Mouse (Mus musculus) embryonic facial prominence, embryonic 15.5 days (tissue): ENCODE data around the gene Mat1a. TPM values are rescaled to one million over a fixed set of nuclear protein-coding genes. Genes with fewer than 3 reads are reported as not detected.
A peak's percentile ranks its signal among the peaks of the same experiment; 100 is the strongest.

ENCODE experiments used
- ATAC-seq: fragments of 200-750 bp; cut with Nextera tagmentation; 2 replicates; pipeline ENCODE4 v1.8.0; 2017; ENCODE audit warnings: low read depth, moderate TSS enrichment; ENCODE audit not compliant: insufficient number of reproducible peaks, low FRiP score, low TSS enrichment
- H3K27ac ChIP-seq: fragments of 300-500 bp; sonication (generic); replicated peaks from 2 replicates; pipeline ENCODE4 v1.5.1; 2015; ENCODE audit warnings: mild to moderate bottlenecking, inconsistent platforms
- H3K27me3 ChIP-seq: fragments of 300-500 bp; sonication (generic); 2 replicates; pipeline ENCODE4 v1.6.1; 2015; ENCODE audit warnings: inconsistent platforms
- H3K36me3 ChIP-seq: fragments of 300-500 bp; sonication (generic); 2 replicates; pipeline ENCODE4 v1.6.1; 2015; ENCODE audit warnings: mild to moderate bottlenecking, inconsistent platforms
- H3K4me1 ChIP-seq: fragments of 300-500 bp; sonication (generic); 2 replicates; pipeline ENCODE4 v1.6.1; 2015; ENCODE audit warnings: inconsistent platforms
- H3K4me2 ChIP-seq: fragments of 300-500 bp; sonication (generic); replicated peaks from 2 replicates; pipeline ENCODE4 v1.6.1; 2015; ENCODE audit warnings: mild to moderate bottlenecking, inconsistent platforms
- H3K4me3 ChIP-seq: fragments of 300-500 bp; sonication (generic); replicated peaks from 2 replicates; pipeline ENCODE4 v1.5.1; 2015; ENCODE audit warnings: mild to moderate bottlenecking, inconsistent platforms
- H3K9ac ChIP-seq: fragments of 300-500 bp; sonication (generic); 2 replicates; pipeline ENCODE4 v1.6.1; 2015; ENCODE audit warnings: inconsistent platforms
- H3K9me3 ChIP-seq: fragments of 300-500 bp; sonication (generic); replicated peaks from 2 replicates; pipeline ENCODE4 v1.6.1; 2016; ENCODE audit warnings: inconsistent platforms
- WGBS: fragments of 180-500 bp; shearing (Covaris S2); methylation state at CpG from one replicate; pipeline ENCODE4 v1.1.7; 2015; 5-methylcytosine and 5-hydroxymethylcytosine counted together
- polyA plus RNA-seq: library from polyadenylated mRNA; unstranded; fragments of >200 nt; fragmentation: Nextera tagmentation; extraction: Ambion mirVana; gene quantifications from 2 replicates; pipeline ENCODE4 v1.2.1, GENCODE M21; 2015

Mat1a gene
- polyA plus RNA-seq, result not detected in 2 replicates

DNA sequence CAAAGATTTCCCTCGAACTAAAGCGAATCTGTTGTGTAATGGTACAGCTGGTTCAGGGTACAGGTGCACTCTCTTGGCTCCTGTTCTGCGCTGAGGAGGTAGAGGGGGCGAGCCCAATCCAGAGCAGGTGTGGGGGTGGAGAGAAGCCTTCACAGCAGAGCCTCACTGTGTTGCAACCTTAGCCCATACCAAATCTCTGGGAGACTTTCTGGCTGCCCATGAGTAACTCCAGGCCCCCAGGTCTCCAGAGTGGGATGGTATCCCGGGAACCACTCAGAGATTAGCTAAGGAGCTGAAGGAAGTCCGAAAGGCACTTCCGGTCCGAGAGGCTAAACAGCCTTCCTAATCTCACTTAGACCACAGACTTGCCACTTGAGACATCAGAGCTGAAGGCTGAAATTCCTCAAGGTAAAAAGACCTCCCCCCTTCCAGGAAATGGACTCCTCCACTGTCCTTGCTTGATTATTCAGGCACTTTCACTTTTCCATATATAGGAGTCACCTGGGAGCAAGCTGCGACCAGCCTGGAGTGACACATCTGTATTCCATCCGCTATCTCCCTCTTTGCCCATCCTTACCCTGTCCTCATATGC is at the start of gene Mat1a:
Mat1a (plus strand) TSS at position 183 of the 592 bp plus-strand sequence.
- Histone ChIP-seq H3K4me3 (no peak within 1 kb of the TSS), H3K9ac (no peak within 1 kb of the TSS)

DNA sequence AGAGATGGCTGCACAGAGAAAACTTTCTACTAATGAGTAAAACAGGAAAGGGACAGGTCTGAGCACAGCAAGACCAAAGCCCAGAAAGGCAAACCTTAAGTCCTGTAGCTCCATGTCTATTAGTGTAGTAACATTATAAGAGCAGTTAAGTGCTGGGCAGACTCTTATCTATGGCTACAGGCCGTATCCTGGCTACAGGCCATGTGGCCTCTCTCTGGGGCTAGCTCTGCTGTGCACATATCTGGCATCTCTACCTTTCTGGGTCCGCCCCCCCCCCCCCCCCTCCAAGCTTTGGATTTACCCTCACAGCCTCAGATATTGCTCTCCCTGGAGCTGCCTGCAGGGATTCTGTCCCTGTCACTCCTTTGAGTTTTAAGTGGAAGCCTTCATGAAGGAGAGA is 39.7 kb upstream of the Mat1a start:
- ATAC-seq, result no peak
- Histone ChIP-seq H3K9me3 (no peaks in the 10 kb centered on the region), H3K4me3 (no peak overlapping the region), H3K9ac (no peak overlapping the region), H3K27ac (no peak overlapping the region), H3K36me3 (no peaks in the 10 kb centered on the region), H3K4me2 (no peak overlapping the region), H3K27me3 (no peaks in the 10 kb centered on the region), H3K4me1 (no peaks in the 10 kb centered on the region)
- 57% methylated on average over 2 of the region's 2 CpGs for WGBS

More for the DNA sequence above, at the start of gene Mat1a:
- ATAC-seq, result no peak
- Histone ChIP-seq H3K36me3 (no peaks in the 10 kb centered on the region), H3K27me3 (no peaks in the 10 kb centered on the region), H3K27ac (no peak within 1 kb of the TSS), H3K4me1 (no peaks in the 10 kb centered on the region), H3K4me2 (no peak within 1 kb of the TSS), H3K9me3 (no peaks in the 10 kb centered on the region)
- 71% methylated on average over 10 of the region's 10 CpGs for WGBS

DNA sequence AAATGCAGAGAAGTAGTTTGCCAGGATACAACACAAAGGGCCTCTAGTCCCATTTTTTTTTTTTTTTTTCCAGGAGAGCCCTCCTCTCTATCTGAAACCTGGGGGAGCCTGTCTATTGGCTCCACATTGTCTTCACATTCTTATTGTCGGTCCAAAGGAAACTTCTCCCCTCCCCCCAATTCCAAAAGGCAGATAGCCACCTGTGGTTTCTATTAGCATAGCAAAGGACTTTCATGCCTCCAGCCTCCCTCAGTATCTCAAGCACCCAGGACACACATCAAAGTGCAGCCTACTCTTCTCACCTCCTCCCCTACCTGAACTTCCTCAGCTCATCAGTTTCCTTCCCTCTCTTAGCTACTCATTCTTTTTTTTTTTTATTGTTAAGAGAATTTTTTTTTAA is 38.4 kb upstream of the Mat1a start:
- Histone ChIP-seq H3K4me1 (no peaks in the 10 kb centered on the region), H3K9me3 (no peaks in the 10 kb centered on the region), H3K36me3 (no peaks in the 10 kb centered on the region), H3K27ac (no peak overlapping the region), H3K9ac (no peak overlapping the region), H3K4me2 (no peak overlapping the region), H3K4me3 (no peak overlapping the region), H3K27me3 (no peaks in the 10 kb centered on the region)
- no peak for ATAC-seq
- WGBS, result 10% methylated on average over 1 of the region's 1 CpGs

DNA sequence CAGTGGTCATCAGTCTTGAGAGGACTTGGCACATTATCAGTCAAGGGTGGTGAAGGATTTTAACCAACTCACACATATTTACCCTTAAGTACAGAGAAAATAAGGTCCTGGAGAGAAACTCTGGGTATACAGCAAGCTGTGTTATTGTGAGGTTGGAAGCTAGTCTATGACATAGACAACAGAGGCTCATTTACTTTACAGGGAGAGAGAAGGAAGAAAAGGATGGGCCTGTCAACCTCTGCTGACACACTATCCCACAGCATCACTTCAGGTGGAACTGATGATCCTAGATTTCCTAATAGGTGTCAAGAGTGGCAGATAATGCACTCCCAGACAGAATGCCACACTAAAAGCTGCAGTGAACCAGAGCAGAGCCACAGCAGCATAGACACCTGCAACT is 35.7 kb upstream of the Mat1a start, which contains the start of gene Dydc2:
Dydc2 (minus strand) TSS at position 101 of the 400 bp plus-strand sequence.
- Histone ChIP-seq H3K27ac (no peak within 1 kb of the TSS), H3K4me2 (no peak within 1 kb of the TSS), H3K9ac (no peak within 1 kb of the TSS), H3K27me3 (no peaks in the 10 kb centered on the region), H3K4me3 (no peak within 1 kb of the TSS), H3K36me3 (no peaks in the 10 kb centered on the region), H3K9me3 (no peaks in the 10 kb centered on the region), H3K4me1 (peaks cover 10% of the 10 kb centered on the region; the same call in 1 of the 2 replicates)
- ATAC-seq, result no peak

DNA sequence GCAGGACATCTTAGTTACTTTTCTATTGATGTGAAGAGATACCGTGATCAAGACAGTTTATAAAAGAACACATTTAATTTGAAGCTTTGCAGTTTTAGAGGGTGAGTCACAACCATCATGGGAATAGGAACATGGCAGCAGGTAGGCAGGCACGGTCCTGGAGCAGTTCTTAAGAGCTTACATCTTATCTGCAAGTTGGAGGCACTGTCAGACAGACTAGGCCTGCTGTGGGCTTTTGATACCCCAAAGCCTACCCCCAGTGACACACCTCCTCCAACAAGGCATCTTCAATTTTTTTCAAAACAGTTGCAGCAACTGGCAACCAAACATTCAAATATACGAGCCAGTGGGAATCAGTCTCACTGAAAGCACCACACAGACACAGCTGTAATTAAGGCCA is 34.5 kb upstream of the Mat1a start:
- H3K9me3 ChIP-seq, result no peaks in the 10 kb centered on the region
- WGBS, result 64% methylated on average over 3 of the region's 3 CpGs
- ATAC-seq, result no peak

DNA sequence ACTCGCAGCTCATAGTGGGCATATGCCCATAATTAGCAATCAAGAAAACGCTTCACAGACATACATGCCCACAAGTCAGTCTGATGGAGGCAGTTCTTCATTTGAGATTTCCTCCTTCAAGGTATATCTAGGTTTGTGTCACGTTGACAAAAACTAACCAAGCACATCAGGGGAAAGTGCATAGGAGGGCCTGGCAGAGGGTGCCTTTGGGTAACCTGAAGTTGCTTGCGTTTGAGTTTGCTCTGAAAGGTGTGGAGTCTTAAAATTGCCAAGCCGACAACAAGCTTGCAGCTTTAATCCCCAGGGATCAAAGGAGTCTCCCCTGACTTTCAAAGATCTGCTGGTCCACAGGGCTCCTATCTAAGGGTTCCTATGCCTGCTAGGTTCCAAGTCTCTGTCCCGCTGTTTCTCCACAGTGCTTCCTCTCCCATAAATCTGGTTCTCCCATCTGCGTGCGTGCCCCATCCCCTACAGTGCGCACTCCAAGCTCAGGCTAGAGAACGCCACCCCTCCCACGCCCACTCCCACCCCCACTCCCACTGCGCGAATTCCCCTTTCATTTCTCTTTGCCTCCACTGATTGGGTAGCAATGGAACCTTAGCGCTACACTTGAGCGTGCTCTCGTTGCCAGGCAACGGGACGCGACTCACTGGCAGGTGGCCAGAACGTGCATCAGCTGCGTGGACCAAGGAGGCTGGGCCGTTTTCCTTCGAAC is 32.4 kb upstream of the Mat1a start, which contains the start of gene Dydc1:
Dydc1 (plus strand) TSS at position 683 of the 715 bp plus-strand sequence.
- no peaks in the 10 kb centered on the region for H3K36me3 ChIP-seq
- H3K9ac ChIP-seq, result no peak within 1 kb of the TSS
- H3K9me3 ChIP-seq, result no peaks in the 10 kb centered on the region
- peak; percentile 87 for ATAC-seq
- peak within 1 kb of the TSS; percentile 60 for H3K4me2 ChIP-seq
- 12% methylated on average over 23 of the region's 23 CpGs for WGBS
- peak within 1 kb of the TSS; percentile 43 for H3K4me3 ChIP-seq
- H3K27ac ChIP-seq, result no peak within 1 kb of the TSS
- no peaks in the 10 kb centered on the region for H3K27me3 ChIP-seq
- peaks cover 10% of the 10 kb centered on the region; the same call in 1 of the 2 replicates for H3K4me1 ChIP-seq

More for the DNA sequence above, 34.5 kb upstream of the Mat1a start:
- no peak overlapping the region for H3K4me3 ChIP-seq
- H3K4me2 ChIP-seq, result no peak overlapping the region
- no peak overlapping the region for H3K9ac ChIP-seq
- no peaks in the 10 kb centered on the region for H3K27me3 ChIP-seq
- no peak overlapping the region for H3K27ac ChIP-seq
- peaks cover 10% of the 10 kb centered on the region; the same call in 1 of the 2 replicates for H3K4me1 ChIP-seq
- no peaks in the 10 kb centered on the region for H3K36me3 ChIP-seq

DNA sequence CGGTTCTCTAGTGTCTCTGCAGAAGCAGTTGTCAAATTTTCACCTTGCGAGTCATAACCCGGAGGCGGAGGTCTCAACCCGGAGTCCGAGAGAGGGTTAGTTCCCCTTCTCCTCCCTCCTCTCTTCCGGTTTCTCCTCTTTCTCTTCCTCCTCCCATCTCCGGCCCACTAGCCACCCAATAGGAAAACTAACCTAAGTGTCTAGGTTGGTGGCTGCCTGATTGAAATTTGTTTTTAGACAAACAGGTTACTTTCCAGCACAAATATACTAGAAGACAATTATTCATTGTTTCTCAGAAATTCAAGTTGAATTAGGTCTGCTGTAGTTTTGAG is 31.9 kb upstream of the Mat1a start:
- H3K9ac ChIP-seq, result no peak overlapping the region
- peak overlapping the region; percentile 60 for H3K4me2 ChIP-seq
- H3K4me1 ChIP-seq, result peaks cover 10% of the 10 kb centered on the region; the same call in 1 of the 2 replicates
- H3K9me3 ChIP-seq, result no peaks in the 10 kb centered on the region
- no peaks in the 10 kb centered on the region for H3K36me3 ChIP-seq
- no peak for ATAC-seq
- WGBS, result 4% methylated on average over 8 of the region's 8 CpGs
- no peaks in the 10 kb centered on the region for H3K27me3 ChIP-seq
- H3K4me3 ChIP-seq, result peak overlapping the region; percentile 43
- no peak overlapping the region for H3K27ac ChIP-seq

DNA sequence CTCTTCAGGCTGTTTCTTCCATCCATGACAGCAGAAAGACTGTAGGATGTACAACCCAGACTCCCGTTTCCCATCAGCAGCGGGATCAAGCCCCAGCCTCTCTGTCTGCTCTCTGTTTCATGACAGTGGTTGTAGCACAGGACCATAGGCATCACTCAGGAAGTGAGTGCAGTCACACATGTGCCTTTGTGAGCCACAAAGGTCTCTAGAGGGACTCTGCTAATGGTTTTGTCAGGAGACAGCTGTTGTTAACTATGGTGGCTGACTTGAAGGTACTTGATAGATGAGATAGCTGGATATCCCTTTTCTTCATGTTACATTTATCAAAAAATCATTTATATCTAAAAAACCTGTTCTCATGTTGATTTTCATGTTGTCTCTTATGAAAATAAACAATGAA is 22.4 kb upstream of the Mat1a start:
- H3K36me3 ChIP-seq, result no peaks in the 10 kb centered on the region
- 78% methylated on average over 2 of the region's 2 CpGs for WGBS
- H3K27ac ChIP-seq, result no peak overlapping the region
- H3K4me2 ChIP-seq, result no peak overlapping the region
- no peaks in the 10 kb centered on the region for H3K27me3 ChIP-seq
- no peaks in the 10 kb centered on the region for H3K4me1 ChIP-seq
- no peaks in the 10 kb centered on the region for H3K9me3 ChIP-seq
- no peak for ATAC-seq
- H3K4me3 ChIP-seq, result no peak overlapping the region
- no peak overlapping the region for H3K9ac ChIP-seq

DNA sequence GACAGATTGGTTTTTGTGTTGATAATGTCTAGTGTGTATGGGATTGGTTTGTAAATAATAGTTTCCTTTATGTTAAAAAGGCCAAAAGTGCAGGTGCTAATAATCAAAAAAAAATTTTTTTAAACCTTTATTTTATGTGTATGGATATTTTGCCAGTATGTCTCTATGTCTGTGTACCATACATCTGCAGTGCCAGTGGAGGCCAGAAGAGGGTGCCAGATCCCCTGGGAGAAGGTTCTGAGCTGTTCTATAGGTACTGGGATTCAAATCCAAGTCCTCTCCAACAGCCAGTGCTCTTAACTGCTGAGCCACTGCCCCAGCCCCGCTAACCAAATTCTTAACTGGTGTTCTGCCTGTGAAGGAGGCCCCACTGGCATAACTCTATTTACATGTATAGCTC is 17.3 kb upstream of the Mat1a start:
- ATAC-seq, result no peak
- Histone ChIP-seq H3K36me3 (no peaks in the 10 kb centered on the region), H3K4me1 (no peaks in the 10 kb centered on the region), H3K27ac (no peak overlapping the region), H3K4me2 (no peak overlapping the region), H3K9me3 (no peaks in the 10 kb centered on the region), H3K4me3 (no peak overlapping the region), H3K27me3 (no peaks in the 10 kb centered on the region), H3K9ac (no peak overlapping the region)
- 92% methylated on average over 1 of the region's 1 CpGs for WGBS

DNA sequence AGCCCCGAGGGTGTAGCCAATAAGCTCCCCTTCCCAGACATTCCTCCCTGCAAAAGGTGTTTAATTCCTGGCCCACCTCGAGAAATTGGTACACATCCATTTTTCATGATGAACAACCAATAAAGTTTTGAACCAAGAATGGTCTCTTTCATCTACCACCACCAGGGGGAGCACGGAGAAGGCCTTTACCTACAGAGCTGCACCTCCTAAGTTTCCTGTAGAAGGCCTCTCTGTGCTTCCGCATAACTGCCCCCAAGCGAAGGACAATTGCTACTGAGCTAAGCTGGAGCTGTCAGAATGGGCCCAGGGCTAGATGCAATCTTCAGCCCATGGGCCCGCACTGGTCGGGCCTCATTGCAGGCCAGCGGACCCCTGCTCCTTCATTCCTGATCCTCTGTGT is 14.1 kb upstream of the Mat1a start:
- WGBS, result 38% methylated on average over 8 of the region's 8 CpGs
- ATAC-seq, result no peak
- no peaks in the 10 kb centered on the region for H3K36me3 ChIP-seq

DNA sequence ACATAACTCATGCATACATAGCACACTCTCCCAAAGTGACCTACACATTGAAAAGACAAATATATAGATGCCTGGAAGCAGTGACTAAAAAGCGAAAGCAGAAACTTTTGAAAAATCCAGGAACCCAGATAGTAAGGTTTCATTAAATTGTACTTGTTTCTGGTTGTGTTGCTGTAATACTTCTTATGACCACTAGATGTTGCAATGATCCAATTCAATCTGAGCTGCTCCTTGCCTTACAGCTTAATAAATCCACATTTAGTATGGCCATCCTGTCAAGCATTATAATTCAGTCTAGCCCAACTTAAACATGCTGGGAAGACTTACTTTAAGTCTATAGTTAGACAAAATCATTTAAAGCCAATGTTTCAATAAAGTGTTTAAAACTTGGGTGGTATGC is 10.7 kb upstream of the Mat1a start:
- no peaks in the 10 kb centered on the region for H3K27me3 ChIP-seq
- no peak overlapping the region for H3K4me2 ChIP-seq
- no peaks in the 10 kb centered on the region for H3K36me3 ChIP-seq
- ATAC-seq, result no peak
- no peak overlapping the region for H3K4me3 ChIP-seq
- H3K9me3 ChIP-seq, result no peaks in the 10 kb centered on the region
- no peak overlapping the region for H3K27ac ChIP-seq
- H3K9ac ChIP-seq, result no peak overlapping the region
- H3K4me1 ChIP-seq, result no peaks in the 10 kb centered on the region
- WGBS, result 60% methylated on average over 1 of the region's 1 CpGs

More for the DNA sequence above, 14.1 kb upstream of the Mat1a start:
- Histone ChIP-seq H3K27me3 (no peaks in the 10 kb centered on the region), H3K27ac (no peak overlapping the region), H3K9ac (no peak overlapping the region), H3K4me2 (no peak overlapping the region), H3K9me3 (no peaks in the 10 kb centered on the region), H3K4me1 (no peaks in the 10 kb centered on the region), H3K4me3 (no peak overlapping the region)
